Comparison of ENCODE assay signal across 15 mouse cellular contexts in genomic region chr17:83086703-83087102, GRCm38 (mm10).
DNase-seq lines count a peak whose midpoint lies in the region; TF ChIP-seq lines count a peak whose summit lies in the region.
"Had no signal": no experiment of that assay in that cellular context is flagged by ENCODE, and none has a peak within 500 bp of the region (broad histone marks: within the 10 kb centered on the region; RNA-seq: fewer than 3 reads in every experiment).

No protein-coding gene starts in this region.

- WGBS in liver, adult 2 months = 86% methylated on average over 2 of the region's 2 CpGs

- H3K79me2 ChIP-seq in liver, adult 2 months (ENCODE audit: control insufficient read depth, insufficient read depth, low read length) = no peaks in the 10 kb centered on the region

- no peak overlapping the region for H3K9ac ChIP-seq in liver, adult 2 months (ENCODE audit: low read depth, low read length)
- H3K9ac ChIP-seq: heart, embryonic 12.5 days; limb, embryonic 12.5 days; lung, embryonic 15.5 days; midbrain, embryonic 13.5 days had no signal

- H3K4me3 ChIP-seq in gastrocnemius, adult 2 months = no peak overlapping the region
- no peak overlapping the region for H3K4me3 ChIP-seq in liver, adult 2 months (ENCODE audit: insufficient read depth, low read depth, low read length)
- H3K4me3 ChIP-seq: heart, embryonic 12.5 days; limb, embryonic 12.5 days; lung, embryonic 15.5 days; midbrain, embryonic 13.5 days had no signal

- peak; percentile 43 for TF ChIP-seq CTCF in gastrocnemius, adult 2 months (IDR thresholded peaks at IDR 0.05)
- TF ChIP-seq CTCF in liver, adult 2 months (IDR thresholded peaks at IDR 0.05; ENCODE audit: low read depth, low read length) = peak; percentile 25; the same call in 1 of the 2 replicates

- TF ChIP-seq POLR2A in liver, adult 2 months (IDR thresholded peaks at IDR 0.05; ENCODE audit: extremely low read depth, insufficient read depth, low read length) = no peak

- H3K36me3 ChIP-seq in liver, adult 2 months (ENCODE audit: control insufficient read depth, insufficient read depth, low read length) = no peaks in the 10 kb centered on the region
- H3K36me3 ChIP-seq: heart, embryonic 12.5 days; limb, embryonic 12.5 days; lung, embryonic 15.5 days; midbrain, embryonic 13.5 days had no signal

- DNase-seq in gastrocnemius, adult 2 months = no peak
- no peak for DNase-seq in gastrocnemius, postnatal 36 days
- no peak for DNase-seq in liver, adult 2 months (ENCODE audit: extremely low read depth, low read depth, low spot score)
- DNase-seq in liver (no peak), R1 (ENCODE audit: low read depth, low spot score) (peak; percentile 48)
- DNase-seq in B cell, adult 2 months = peak; percentile 23 to 25
- no peak for DNase-seq in right cerebral cortex, postnatal 25 days
- DNase-seq in urinary bladder, adult 2 months (ENCODE audit: low spot score) = no peak
- DNase-seq: cerebellum, postnatal 10 days; heart, postnatal 36 days; thymus, adult 2 months had no signal

- peaks cover 6% of the 10 kb centered on the region for H3K4me1 ChIP-seq in liver, adult 2 months (ENCODE audit: control insufficient read depth, insufficient read depth, low read length)
- H3K4me1 ChIP-seq: midbrain, embryonic 13.5 days had no signal

- no peak overlapping the region for H3K27ac ChIP-seq in gastrocnemius, adult 2 months
- no peak overlapping the region for H3K27ac ChIP-seq in liver, adult 2 months (replicated peaks; ENCODE audit: insufficient read depth, low read depth, low read length)
- H3K27ac ChIP-seq: limb, embryonic 12.5 days; lung, embryonic 15.5 days; midbrain, embryonic 13.5 days had no signal

- H3K27me3 ChIP-seq in liver, adult 2 months (ENCODE audit: control insufficient read depth, insufficient read depth, low read length) = no peaks in the 10 kb centered on the region
- H3K27me3 ChIP-seq: heart, embryonic 12.5 days; lung, embryonic 15.5 days had no signal

- intact Hi-C loops in gastrocnemius, adult 2 months (cut with DNase I) = loop anchor here (5.0 kb wide), 1 partner anchor 141 kb away; no protein-coding TSS in a partner anchor
- intact Hi-C loops in gastrocnemius, postnatal 36 days (cut with DNase I) = no loop called here

Comparison
In these comparisons a context has a peak if more than half of its experiments do, and no peak if none do; other contexts are left out.
1. DNase-seq: peak in B cell, adult 2 months (2 of 2) and R1 (single experiment); none in gastrocnemius, adult 2 months (single experiment), gastrocnemius, postnatal 36 days (0 of 2), liver, adult 2 months (single experiment), liver (single experiment), right cerebral cortex, postnatal 25 days (single experiment) and urinary bladder, adult 2 months (single experiment).